Mouse (Mus musculus): ENCODE results near the gene Igsf23.

DNA sequence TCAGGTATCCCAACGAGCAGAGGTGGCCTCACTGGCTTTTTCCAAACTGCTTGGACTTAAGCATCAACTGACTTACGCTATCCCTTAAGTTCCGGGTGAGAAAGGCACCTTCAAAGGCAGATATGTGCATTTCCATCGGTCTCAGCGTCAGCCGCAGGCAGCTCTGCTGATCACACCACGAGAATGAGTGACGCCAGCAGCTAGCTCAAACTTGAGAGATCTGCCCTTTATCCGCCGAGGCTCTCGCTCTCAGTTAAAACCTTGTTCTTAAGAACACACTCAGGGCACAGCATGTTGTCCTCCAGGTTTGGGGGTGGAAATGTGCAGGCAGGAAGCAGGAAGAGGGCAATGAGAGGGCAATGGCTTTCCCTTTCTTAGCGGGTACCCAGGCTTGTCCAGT lies 1.6 kb downstream of the Igsf23 start:
- TF ChIP-seq CTCF (IDR thresholded peaks at IDR 0.05; ENCODE audit: borderline replicate concordance, control insufficient read depth, extremely low read depth, insufficient read depth, low read length, poor library complexity): no peak
- no peak for TF ChIP-seq POLR2A (IDR thresholded peaks at IDR 0.05; ENCODE audit: control insufficient read depth, extremely low read depth, insufficient read depth, low read length, poor library complexity)

Data from thymus, adult 2 months (tissue).